Mouse (Mus musculus) layer of hippocampus, postnatal 25 days (tissue): ENCODE measurements around the gene Olfr721-ps1. TPM values are rescaled to one million over a fixed set of nuclear protein-coding genes. Genes with fewer than 3 reads are reported as not detected.

Experiments used
- DNase-seq, 2 experiments: peaks; one replicate each; pipeline ENCODE4 v3.0.0; 2022; ENCODE audit warnings: mixed read lengths in 2 of 2, low spot score in 1 of 2; ENCODE audit errors: extremely low spot score in 1 of 2
- total RNA-seq, 2 experiments: library from RNA; stranded (reverse); gene quantifications; 2 replicates each; pipeline ENCODE4 v1.2.3; 2021

Olfr721-ps1 gene
- not detected for total RNA-seq

GRCm38 (mm10) chr14:14400998-14401397 is at the start of gene Olfr721-ps1:
Gene Olfr721-ps1 (plus strand): TSS chr14:14401298.
- no peak for DNase-seq

GRCm38 (mm10) chr14:14351721-14352590 is 49.1 kb upstream of the Olfr721-ps1 start:
- no peak for DNase-seq

- DNase-seq = no peak
These were observed 48.5 kb upstream of the Olfr721-ps1 start for GRCm38 (mm10) chr14:14352606-14353005.

- DNase-seq = no peak
These were observed 47.9 kb upstream of the Olfr721-ps1 start for GRCm38 (mm10) chr14:14353081-14353732.

GRCm38 (mm10) chr14:14353740-14354510 is 47.2 kb upstream of the Olfr721-ps1 start:
- no peak for DNase-seq

GRCm38 (mm10) chr14:14354511-14355359 is 46.4 kb upstream of the Olfr721-ps1 start:
- DNase-seq = no peak

- no peak for DNase-seq
These were observed 45.8 kb upstream of the Olfr721-ps1 start for GRCm38 (mm10) chr14:14355360-14355646.

GRCm38 (mm10) chr14:14395535-14395934 is 5.6 kb upstream of the Olfr721-ps1 start:
- no peak for DNase-seq

GRCm38 (mm10) chr14:14436078-14436658 is 35.1 kb downstream of the Olfr721-ps1 start:
- no peak for DNase-seq

Other genes starting within 250 kb of the Olfr721-ps1 start
- gene Olfr720, start 214.5 kb upstream of the Olfr721-ps1 start, total RNA-seq = not detected
- gene Olfr31, start 78.5 kb upstream of the Olfr721-ps1 start, total RNA-seq = not detected
- gene Il3ra, start 55.0 kb upstream of the Olfr721-ps1 start, total RNA-seq = 1 to 10 TPM; 3.4 to 3.5 TPM